Mouse (Mus musculus) liver (tissue): ENCODE measurements at regions not wholly inside any gene's neighbourhood (a gene's known extent, or its start where the extent isn't known, plus 50 kb on each side); places are given as distances from the start of the nearest gene placed in this dataset.
A peak's percentile ranks its signal among the peaks of the same experiment; 100 is the strongest.

ENCODE experiments used
- DNase-seq: peaks from one replicate; pipeline ENCODE4 v3.0.0-alpha.2; 2020; ENCODE audit warnings: mixed read lengths

DNA sequence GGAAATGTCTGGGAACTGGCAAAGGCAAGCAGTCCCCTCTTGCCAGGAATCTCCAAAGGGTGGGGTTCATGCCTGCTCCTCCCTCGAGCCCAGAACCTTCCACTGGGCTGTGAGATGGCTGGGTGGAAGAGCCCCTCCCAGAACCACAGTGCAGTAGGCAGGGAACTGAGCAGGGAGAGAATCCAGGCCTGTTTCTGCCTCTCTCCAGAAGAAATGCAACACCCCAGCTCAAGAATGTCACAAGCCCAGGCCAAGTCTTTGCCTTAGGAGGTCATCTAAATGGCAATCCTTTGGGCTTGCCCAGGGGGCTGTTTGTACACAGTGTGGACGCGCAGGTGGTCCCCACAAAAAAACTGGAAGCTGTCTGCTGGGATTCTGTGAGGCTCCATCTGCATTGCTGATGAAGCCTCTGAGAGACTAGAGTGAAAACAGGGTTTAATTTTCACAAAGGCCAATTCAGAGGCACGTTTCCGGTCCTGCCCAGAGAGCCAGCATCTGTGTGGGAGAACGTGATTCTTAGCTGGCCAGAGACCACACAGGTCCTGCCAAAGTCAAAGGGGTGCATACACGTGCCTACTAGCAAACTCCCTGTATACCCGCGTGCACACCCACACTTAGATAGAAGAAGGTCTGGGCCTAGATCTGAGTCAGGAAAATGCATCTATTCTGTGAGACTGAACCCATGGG, 129.0 kb downstream of the Hmg20a start:
- no peak for DNase-seq

DNA sequence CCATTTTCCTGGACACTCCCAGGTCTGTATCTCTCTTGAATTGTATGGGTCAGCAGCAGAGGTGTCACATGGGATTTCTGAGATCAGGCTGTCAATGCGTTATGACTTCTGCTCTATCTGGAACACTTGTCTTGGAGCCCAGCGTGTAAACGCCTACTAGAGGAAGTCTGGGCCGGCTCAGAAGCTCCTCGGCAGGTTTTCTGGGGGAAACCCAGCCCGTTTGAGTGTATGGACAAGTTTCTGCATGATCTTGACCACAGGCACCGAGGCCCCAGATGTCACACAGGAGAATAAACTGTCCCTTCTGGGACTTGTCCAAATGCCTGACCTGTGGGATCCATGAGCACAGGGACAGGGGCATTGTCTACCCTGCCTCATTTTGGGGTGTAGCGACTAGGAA, 131.4 kb downstream of the Hmg20a start:
- no peak for DNase-seq

DNA sequence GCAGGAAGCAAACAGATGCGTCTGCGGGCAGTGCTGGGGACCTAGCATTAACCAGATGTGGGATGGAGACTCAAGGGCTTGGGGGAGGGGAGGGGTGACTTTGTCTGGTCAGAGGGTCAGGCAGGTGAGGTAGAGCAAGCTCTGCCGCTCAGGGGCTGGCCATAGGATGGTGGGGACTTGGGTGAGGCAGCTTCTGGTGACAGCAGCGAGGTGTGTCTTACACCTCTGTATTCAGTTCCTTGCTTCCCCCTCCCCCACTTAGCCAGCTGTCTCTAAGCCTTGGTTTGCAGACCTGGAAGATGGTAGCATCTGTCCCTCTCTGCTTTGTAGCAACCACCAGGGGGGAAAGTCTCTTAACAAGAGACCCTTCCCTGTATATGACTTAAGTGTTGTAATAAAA, 131.8 kb downstream of the Hmg20a start:
- DNase-seq, result no peak

DNA sequence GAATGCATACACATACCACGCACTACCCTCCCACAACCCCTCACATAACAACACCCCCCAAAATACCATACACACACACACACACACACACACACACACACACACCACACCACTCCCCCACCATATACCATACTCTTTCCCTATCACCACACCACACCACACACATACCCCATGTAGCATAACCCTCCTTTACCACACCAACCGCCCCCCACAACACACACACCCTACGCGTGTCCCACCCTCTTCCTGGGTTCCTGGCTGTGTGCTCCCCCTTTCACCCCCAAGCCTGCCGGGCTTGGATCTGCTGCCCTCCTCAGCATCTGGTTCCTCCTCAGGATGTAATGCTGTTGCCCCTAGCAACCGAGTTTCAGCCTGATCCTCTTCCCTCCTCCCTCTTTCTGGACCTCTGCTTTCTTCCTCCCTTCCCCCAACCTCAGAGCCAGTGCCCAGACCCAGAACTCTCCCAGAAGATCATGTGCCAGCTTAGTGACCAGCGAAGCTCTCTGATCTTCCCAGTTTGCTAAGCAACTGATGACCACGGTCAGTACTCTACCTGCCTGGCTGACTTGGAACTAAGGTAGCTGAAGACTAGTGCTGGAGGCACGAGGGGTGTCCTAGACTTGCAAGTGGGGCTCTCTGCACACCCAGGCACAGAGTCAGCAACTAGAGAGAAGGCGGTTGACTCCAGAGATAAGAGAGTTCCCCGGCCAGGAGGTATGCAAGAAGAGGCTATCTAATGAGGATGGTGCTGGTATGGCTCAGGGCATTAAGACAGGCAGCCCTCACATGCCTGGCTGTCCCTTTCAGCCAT, 133.2 kb downstream of the Hmg20a start:
- no peak for DNase-seq

DNA sequence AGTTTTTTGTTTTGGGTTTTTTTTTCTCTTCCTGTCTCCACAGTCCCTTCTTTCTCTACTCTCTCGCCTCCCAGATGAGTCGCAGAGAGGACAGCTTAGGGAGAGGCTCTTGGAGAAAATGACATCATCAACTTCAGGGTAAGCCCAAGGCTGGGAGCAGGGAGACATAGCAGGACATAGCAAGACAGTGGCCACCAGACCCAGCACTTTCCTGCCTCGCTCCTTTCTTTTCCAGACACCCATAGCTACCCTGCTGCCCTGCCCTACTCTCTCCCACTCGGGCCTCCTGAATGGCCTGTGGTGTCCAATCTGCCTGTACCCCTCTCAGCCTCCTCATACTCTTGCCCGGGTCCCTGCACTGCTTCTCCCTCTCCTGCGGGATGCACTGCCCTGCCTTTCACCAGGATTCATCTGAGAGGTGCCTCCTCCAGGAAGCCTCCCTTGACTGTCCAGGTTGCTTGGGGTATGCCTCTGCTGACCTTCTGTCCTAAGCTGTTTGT, 133.8 kb downstream of the Hmg20a start:
- DNase-seq, result no peak

DNA sequence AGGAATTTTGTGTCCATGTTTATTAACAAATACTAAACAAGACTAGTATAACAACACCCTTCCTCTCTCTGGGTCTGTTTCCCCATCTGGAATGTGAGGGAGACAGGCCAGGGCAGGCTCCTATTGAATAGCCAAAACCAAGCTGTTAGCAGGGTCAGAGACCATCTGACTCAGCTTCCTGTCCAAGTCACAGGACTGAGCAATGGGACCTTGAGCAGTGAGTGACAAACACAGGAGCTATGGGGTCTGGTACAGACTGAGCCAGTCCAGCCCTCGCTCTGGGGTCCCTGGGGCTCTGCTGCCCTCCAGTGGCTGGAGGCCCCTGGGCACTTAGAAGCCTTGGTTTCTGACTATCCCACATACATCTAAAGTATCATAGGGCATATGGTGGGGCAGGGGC, 134.4 kb downstream of the Hmg20a start:
- DNase-seq, result peak; percentile 64

DNA sequence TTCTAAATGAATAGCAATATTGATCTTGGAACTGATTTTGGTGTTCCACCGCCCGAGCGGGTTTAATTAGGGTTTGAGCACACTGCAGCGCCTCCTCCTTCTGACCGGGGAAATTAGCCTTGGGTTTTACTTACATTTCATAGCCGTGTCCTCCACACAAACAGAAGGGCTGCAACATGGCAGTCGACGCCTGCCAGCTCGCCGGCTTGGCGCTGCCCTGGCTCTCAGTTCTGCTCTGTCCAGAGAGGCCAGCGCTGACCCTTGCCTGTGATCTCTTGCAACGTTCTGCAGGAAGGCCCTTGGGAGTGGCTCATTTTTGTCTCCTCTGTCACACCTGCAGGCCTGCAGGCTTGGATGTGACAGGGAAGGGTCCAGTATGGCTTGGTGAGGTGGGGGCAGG, 135.2 kb downstream of the Hmg20a start:
- no peak for DNase-seq

DNA sequence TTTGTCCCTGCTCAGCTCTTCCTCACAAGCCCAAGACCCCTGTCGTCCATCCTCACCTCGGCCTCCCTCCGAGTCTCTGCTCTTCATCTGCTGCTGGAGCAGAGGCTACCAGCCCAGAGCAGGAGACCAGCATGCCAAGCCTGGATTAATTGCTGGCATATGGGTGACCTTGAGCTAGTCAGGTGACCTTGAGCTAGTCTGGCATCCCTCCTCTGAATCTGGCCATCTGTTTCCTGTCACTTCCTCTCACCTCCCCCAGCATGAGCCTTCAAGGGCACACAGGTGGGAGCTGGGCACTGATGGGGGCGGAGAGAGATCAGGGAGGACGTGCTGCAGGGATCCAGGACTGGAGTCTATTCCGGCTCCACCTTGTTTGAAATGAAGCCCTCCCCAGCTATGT, 135.7 kb downstream of the Hmg20a start:
- no peak for DNase-seq

DNA sequence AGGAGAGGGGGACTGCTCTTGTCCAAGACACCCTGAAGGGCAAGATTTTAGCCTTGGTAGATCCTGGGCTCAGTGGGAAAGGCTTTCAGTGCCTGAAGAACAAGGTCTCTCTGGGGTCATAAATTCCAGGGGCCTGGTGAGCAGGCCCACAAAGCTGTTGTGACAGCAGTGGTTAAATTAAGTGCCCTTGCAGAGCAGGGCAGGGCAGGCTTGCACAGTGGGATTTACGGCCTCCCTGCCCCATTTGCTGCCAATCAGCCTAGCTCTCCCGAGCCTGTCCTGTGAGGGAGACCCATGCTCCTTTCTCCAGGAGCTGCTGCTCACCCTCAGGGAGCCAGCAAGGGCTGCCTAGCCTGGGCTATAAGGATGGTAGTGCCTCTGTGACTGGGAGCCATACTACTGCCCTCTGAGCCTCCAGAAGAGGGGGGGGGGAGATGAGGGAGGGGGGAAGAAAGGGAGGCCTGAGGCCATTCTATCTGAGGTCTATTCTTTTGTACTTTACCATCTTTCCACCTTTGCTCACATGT, 141.3 kb downstream of the Hmg20a start:
- no peak for DNase-seq

DNA sequence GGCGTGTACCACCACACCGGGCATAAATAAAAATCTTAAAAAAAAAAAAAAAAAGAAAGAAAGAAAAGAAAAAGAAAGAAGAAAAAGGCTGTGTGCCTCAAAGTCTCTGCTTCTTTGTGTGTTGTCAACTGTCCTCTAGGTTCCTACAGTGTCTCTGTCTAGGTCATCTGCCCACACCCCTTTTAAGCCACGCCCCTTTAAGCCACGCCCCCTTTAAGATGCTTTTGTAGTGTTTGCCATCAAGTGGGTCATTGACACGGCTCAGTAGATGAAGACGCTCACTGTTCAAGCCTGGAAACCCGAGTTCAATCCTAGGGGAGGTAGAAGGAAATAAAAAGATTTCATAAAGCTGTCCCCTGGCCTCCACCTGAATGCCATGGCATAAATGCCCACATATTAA, 144.0 kb downstream of the Hmg20a start:
- no peak for DNase-seq

DNA sequence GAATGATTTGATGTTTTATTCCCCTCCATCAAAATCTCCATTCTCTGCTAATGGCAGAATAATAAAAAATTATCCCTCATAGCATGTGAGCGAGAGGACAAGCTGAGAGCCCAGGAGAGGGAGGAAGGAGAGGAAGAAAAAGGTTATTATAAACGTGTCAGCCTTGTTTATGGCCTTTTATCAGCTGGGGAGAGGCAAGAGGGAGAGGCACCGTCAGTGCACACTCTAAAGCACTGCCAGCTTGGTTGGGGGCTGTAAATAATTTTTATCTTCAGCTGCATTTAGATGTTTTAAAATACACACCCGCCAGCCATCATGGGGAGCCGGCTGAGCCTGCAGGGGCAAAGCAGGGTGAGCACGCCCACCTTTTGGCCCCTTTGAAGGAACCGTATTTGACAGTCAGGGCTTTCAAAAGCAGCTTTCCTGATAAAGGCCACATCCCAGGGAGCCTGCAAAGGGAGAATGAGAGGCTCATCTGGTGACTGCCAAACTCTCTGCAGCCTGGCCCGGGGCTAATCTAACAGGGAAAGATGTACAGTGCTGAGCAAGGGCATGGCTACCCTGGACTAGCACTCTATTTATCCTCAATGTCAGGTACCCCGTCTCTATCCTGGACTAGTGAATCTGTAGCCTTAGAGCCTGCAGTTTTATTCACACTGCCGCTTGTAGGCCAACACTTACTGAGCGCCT, 145.8 kb downstream of the Hmg20a start:
- DNase-seq, result no peak
